Mouse (Mus musculus) lung, embryonic 14.5 days (tissue): ENCODE results near the gene 4921507P07Rik. TPM values are rescaled to one million over a fixed set of nuclear protein-coding genes. Genes with fewer than 3 reads are reported as not detected.

Source experiments
- ATAC-seq: fragments of 200-750 bp; cut with Nextera tagmentation; 2 replicates; pipeline ENCODE4 v1.8.0; 2017; ENCODE audit warnings: mild to moderate bottlenecking, moderate TSS enrichment, moderate library complexity; ENCODE audit not compliant: insufficient read depth
- DNase-seq: peaks from one replicate; pipeline ENCODE4 v3.0.0-alpha.2; 2015
- H3K27ac ChIP-seq: fragments of 300-500 bp; sonication (generic); 2 replicates; pipeline ENCODE4 v1.5.1; 2014; ENCODE audit warnings: low read depth, mild to moderate bottlenecking, moderate library complexity
- H3K27me3 ChIP-seq: fragments of 300-500 bp; sonication (generic); 2 replicates; pipeline ENCODE4 v1.6.1; 2014; ENCODE audit warnings: low read length, control low read depth; ENCODE audit not compliant: insufficient read depth
- H3K36me3 ChIP-seq: fragments of 300-500 bp; sonication (generic); 2 replicates; pipeline ENCODE4 v1.6.1; 2014; ENCODE audit warnings: control low read depth; ENCODE audit not compliant: insufficient read depth
- H3K4me1 ChIP-seq: fragments of 300-500 bp; sonication (generic); 2 replicates; pipeline ENCODE4 v1.6.1; 2014; ENCODE audit warnings: antibody characterized with exemption, control low read depth; ENCODE audit not compliant: insufficient read depth
- H3K4me2 ChIP-seq: fragments of 300-500 bp; sonication (generic); 2 replicates; pipeline ENCODE4 v1.6.1; 2014; ENCODE audit warnings: mild to moderate bottlenecking
- H3K4me3 ChIP-seq: fragments of 300-500 bp; sonication (generic); 2 replicates; pipeline ENCODE4 v1.5.1; 2014; ENCODE audit warnings: low read depth, low read length
- H3K9ac ChIP-seq: fragments of 300-500 bp; sonication (generic); 2 replicates; pipeline ENCODE4 v1.6.1; 2014
- H3K9me3 ChIP-seq: fragments of 300-500 bp; sonication (generic); 2 replicates; pipeline ENCODE4 v1.6.1; 2016; ENCODE audit warnings: low read depth, low read length, control low read depth
- CTCF ChIP-seq: IDR thresholded peaks from 2 replicates; pipeline ENCODE4 v1.5.1; 2016; ENCODE audit warnings: antibody characterized with exemption, low read depth
- WGBS: fragments of 180-500 bp; shearing (Covaris S2); extraction: QIAGEN DNeasy Blood & Tissue Kit; methylation state at CpG from one replicate; pipeline ENCODE4 v1.1.7; 2014; 5-methylcytosine and 5-hydroxymethylcytosine counted together
- polyA plus RNA-seq: library from polyadenylated mRNA; unstranded; fragments of >200 nt; fragmentation: Nextera tagmentation; extraction: Ambion mirVana; gene quantifications from 2 replicates; pipeline ENCODE4 v1.2.1, GENCODE M21; 2014

The 4921507P07Rik gene
- polyA plus RNA-seq, 1 experiment from 2014 or later, result 0.54 TPM

DNA sequence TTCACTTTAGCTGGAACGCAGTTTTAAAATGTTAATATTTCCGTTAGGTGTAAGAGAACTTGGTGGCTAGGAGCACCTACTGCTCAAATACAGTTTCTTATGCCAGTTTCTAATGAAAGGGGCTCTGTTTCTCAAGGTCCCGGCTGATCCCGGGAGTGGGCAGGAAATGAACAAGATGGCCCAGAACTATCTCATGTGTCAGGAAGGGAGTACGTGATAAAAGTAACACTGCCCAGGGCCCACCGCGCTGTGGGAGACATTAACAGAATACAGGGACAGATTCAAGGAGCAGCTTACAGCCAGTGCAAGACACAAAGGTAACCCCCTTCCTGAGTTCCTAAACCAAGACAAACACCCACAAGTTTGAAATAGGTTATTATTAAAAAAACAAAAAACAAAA lies 10.7 kb downstream of the 4921507P07Rik start:
- 57% methylated on average over 7 of the region's 7 CpGs for WGBS
- no peak for ATAC-seq
- DNase-seq, result no peak
- no peak for TF ChIP-seq CTCF
- Histone ChIP-seq H3K4me2 (no peak overlapping the region), H3K27ac (no peak overlapping the region), H3K27me3 (no peaks in the 10 kb centered on the region), H3K4me1 (no peaks in the 10 kb centered on the region), H3K9ac (no peak overlapping the region), H3K9me3 (no peaks in the 10 kb centered on the region), H3K4me3 (no peak overlapping the region), H3K36me3 (no peaks in the 10 kb centered on the region)

DNA sequence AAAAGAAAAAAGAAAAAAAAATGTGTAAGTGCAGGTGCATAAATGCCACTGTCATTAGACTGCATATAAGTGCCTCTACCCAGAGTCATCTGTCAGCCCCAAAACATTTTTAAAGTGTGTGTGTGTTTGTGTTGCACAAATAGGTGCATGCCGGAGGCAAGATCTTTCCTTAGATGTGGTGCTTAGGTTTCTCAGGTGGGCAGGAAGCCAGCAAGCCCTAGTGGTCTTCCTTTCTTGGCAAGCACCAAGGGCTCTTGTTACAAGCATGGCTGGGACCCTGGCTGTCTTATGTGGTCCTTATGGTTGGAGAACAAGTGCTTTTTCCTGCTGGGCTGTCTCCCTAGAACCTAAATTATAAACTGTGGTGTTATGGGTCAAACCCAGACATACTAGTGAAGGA lies 24.8 kb downstream of the 4921507P07Rik start:
- Histone ChIP-seq H3K9me3 (no peaks in the 10 kb centered on the region), H3K27me3 (no peaks in the 10 kb centered on the region), H3K27ac (no peak overlapping the region), H3K36me3 (no peaks in the 10 kb centered on the region), H3K4me2 (no peak overlapping the region), H3K9ac (no peak overlapping the region), H3K4me1 (0 out of 2 replicates have a peak, but pooled peaks cover 4% of the 10 kb centered on the region), H3K4me3 (no peak overlapping the region)
- TF ChIP-seq CTCF, result no peak
- ATAC-seq, result no peak
- WGBS, result 88% methylated on average over 1 of the region's 1 CpGs
- no peak for DNase-seq

DNA sequence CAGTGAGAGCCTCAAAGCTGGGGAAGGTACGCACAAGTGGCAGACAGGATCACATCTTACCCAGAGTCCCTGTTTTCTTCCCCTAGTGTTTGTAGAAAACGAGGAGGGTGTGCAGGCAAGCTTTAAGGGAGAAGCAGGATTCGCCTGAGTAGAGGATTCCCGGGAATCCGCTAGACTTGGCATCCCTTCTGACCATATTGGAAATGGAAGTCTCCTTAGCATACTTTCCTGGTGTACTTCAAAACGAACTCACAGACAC lies 29.5 kb downstream of the 4921507P07Rik start:
- 0 out of 2 replicates have a peak, but pooled peaks cover 4% of the 10 kb centered on the region for H3K4me1 ChIP-seq
- TF ChIP-seq CTCF, result no peak
- H3K9me3 ChIP-seq, result no peaks in the 10 kb centered on the region
- H3K4me3 ChIP-seq, result peak overlapping the region; percentile 80
- peaks cover 16% of the 10 kb centered on the region; the same call in 1 of the 2 replicates for H3K36me3 ChIP-seq
- ATAC-seq (no peak), DNase-seq (no peak)
- H3K27me3 ChIP-seq, result no peaks in the 10 kb centered on the region
- peak overlapping the region; percentile 82 for H3K4me2 ChIP-seq
- H3K27ac ChIP-seq, result peak overlapping the region; percentile 84
- H3K9ac ChIP-seq, result peak overlapping the region; percentile 84
- WGBS, result 10% methylated on average over 6 of the region's 6 CpGs

DNA sequence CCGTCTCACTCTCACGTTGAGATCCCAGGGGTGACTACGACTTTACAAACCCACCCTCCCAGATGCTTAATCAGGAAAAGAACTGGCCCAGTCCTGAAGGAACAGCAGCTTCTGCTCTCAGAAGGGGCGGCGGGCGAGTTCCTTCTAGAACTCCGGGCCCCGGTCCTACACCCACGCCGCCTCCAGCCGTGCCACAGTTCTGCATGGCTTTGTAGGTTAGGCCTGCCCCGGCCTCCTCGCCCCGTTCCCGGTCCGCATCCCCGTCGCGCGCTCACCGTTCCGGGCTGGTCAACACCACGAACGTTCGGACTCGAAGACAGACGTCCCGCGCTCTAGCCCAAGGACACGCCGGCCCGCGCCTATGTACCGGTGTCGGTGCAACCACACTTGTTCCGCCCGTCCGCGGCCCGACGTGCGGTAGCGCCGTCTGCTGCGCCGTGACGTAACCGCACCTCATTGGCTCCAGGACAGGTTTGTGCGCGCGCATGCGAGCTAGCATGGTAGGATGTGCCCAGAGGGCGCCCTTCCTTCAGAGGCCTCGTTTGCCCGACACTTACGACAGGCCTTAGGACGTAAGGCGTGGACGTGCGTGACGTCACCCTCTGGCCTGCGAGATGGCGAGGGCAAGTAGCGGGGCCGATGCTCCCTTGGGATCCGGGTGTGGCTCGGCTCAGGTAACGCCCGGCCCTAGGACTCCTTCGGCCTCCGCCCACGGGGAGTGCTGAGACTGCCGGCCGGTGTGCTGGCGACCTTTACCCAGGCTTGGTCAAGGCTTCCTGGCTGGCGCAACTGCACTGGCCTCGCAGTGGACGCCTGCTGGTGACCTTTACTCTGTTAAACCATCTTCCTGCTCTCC lies 30.1 kb downstream of the 4921507P07Rik start, which contains the start of gene Cycs:
Gene Cycs, minus strand, starts transcription at position 398 of the 856 bp plus-strand sequence.
- peak within 1 kb of the TSS; percentile 84 for H3K9ac ChIP-seq
- H3K27ac ChIP-seq, result peak within 1 kb of the TSS; percentile 84
- peak within 1 kb of the TSS; percentile 82 for H3K4me2 ChIP-seq
- peaks cover 16% of the 10 kb centered on the region; the same call in 1 of the 2 replicates for H3K36me3 ChIP-seq
- H3K4me3 ChIP-seq, result peak within 1 kb of the TSS; percentile 80
- DNase-seq (peak; percentile 100), ATAC-seq (peak; percentile 98)
- H3K27me3 ChIP-seq, result no peaks in the 10 kb centered on the region
- WGBS, result under 1% methylated on average over 78 of the region's 78 CpGs
- TF ChIP-seq CTCF, result peak; percentile 70
- no peaks in the 10 kb centered on the region for H3K9me3 ChIP-seq
- H3K4me1 ChIP-seq, result 0 out of 2 replicates have a peak, but pooled peaks cover 4% of the 10 kb centered on the region

DNA sequence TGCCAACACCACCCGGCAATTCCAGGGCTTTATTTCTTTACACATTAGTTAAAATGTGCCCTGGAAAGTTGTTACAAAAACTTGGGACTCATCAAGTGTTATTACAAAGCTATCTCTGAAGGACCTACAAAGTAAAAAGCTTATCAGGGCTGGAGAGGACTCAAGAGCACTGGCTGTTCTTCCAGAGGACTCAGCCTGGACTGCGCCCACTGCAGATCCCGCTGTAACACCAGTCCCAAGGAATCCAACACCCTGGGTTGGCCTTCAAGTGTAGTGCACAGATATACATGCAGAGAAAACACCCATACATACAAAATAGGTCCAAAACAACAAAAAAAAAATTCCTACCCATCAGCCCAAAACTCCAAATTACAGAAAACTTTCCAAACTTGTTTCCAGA lies 32.8 kb downstream of the 4921507P07Rik start:
- 94% methylated on average over 3 of the region's 3 CpGs for WGBS

DNA sequence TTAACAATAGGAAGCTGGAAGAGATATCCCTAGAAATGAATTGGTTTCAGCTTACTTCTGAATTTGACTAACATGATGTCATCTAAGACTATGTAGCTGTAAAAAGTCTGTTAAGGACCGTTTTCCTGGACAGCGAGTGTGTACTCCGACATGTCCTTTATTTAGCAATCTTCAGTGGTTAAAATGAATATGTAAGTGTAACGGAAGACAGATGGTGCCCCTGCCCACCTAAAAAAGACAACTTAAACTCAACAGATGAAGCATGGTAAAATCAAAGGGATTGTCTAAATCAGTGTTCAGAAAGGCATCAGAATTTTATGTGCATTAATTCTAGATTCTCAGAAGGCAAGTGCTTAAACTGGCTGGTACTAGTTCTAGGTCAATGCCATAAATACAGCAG lies 34.0 kb downstream of the 4921507P07Rik start:
- TF ChIP-seq CTCF, result no peak
- H3K9ac ChIP-seq, result no peak overlapping the region
- no peaks in the 10 kb centered on the region for H3K9me3 ChIP-seq
- 84% methylated on average over 4 of the region's 4 CpGs for WGBS
- H3K4me3 ChIP-seq, result no peak overlapping the region
- H3K27ac ChIP-seq, result no peak overlapping the region
- H3K4me2 ChIP-seq, result no peak overlapping the region
- H3K4me1 ChIP-seq, result 0 out of 2 replicates have a peak, but pooled peaks cover 4% of the 10 kb centered on the region
- H3K36me3 ChIP-seq, result peaks cover 16% of the 10 kb centered on the region; the same call in 1 of the 2 replicates
- no peak for ATAC-seq
- no peak for DNase-seq
- H3K27me3 ChIP-seq, result no peaks in the 10 kb centered on the region

More for the DNA sequence above, 32.8 kb downstream of the 4921507P07Rik start:
- ATAC-seq (no peak), DNase-seq (no peak)
- Histone ChIP-seq H3K27me3 (no peaks in the 10 kb centered on the region), H3K36me3 (peaks cover 16% of the 10 kb centered on the region; the same call in 1 of the 2 replicates), H3K4me2 (no peak overlapping the region), H3K4me1 (0 out of 2 replicates have a peak, but pooled peaks cover 4% of the 10 kb centered on the region), H3K27ac (no peak overlapping the region), H3K9me3 (no peaks in the 10 kb centered on the region), H3K4me3 (no peak overlapping the region), H3K9ac (no peak overlapping the region)
- TF ChIP-seq CTCF, result no peak

DNA sequence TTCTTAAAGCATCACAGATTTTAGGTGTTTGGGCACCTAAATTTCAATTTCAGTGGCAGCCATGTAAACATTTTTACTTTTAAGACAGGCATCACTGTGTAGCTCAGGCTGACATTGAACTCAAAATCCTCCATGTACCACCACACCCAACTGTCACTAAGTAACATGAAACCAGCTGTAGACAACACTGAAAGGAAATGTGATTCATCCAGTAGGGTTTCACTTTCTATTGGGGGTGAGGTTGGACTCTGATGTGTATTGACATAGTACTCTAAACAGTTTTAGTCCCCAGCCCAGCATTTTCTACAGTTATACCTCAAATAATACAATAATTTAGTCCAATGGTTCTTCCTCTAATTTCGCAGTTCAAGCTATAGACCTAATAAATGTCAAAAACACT lies 35.7 kb downstream of the 4921507P07Rik start:
- Histone ChIP-seq H3K36me3 (peaks cover 16% of the 10 kb centered on the region; the same call in 1 of the 2 replicates), H3K4me3 (no peak overlapping the region), H3K27ac (no peak overlapping the region), H3K9ac (no peak overlapping the region), H3K9me3 (no peaks in the 10 kb centered on the region), H3K4me1 (no peaks in the 10 kb centered on the region), H3K27me3 (no peaks in the 10 kb centered on the region), H3K4me2 (no peak overlapping the region)
- no peak for TF ChIP-seq CTCF
- ATAC-seq, result no peak
- DNase-seq, result no peak
- WGBS, result 87% methylated on average over 1 of the region's 1 CpGs
